Mouse (Mus musculus): ENCODE data around the gene Rdh9. TPM values are rescaled to one million over a fixed set of nuclear protein-coding genes. Genes with fewer than 3 reads are reported as not detected.

Rdh9 gene
- polyA plus RNA-seq (2012; ENCODE audit: insufficient read depth, insufficient read length, missing spikeins): 0.60 TPM in 1 of 2 replicates, not detected in the other

- H3K27ac ChIP-seq (ENCODE audit: insufficient read depth, low read depth, low read length): no peak within 1 kb of the TSS
Measured at GRCm38 (mm10) chr10:127776011-127776410, at the start of gene Rdh9. Rdh9 (plus strand) TSS chr10:127776386.

GRCm38 (mm10) chr10:127728437-127728836 lies 47.7 kb upstream of the Rdh9 start:
- no peak overlapping the region for H3K4me3 ChIP-seq (ENCODE audit: insufficient read depth, low read length)
- TF ChIP-seq POLR2A (IDR thresholded peaks at IDR 0.05; ENCODE audit: borderline replicate concordance, low read depth, low read length) (no peak), CTCF (IDR thresholded peaks at IDR 0.05; ENCODE audit: low read depth, low read length) (no peak)
- H3K4me1 ChIP-seq (ENCODE audit: control insufficient read depth, insufficient read depth, low read length): peaks cover 6% of the 10 kb centered on the region; the same call in 1 of the 2 replicates
- H3K27ac ChIP-seq (ENCODE audit: insufficient read depth, low read depth, low read length): no peak overlapping the region

More at GRCm38 (mm10) chr10:127776011-127776410, at the start of gene Rdh9:
- TF ChIP-seq CTCF (IDR thresholded peaks at IDR 0.05; ENCODE audit: low read depth, low read length): no peak
- no peak for TF ChIP-seq POLR2A (IDR thresholded peaks at IDR 0.05; ENCODE audit: borderline replicate concordance, low read depth, low read length)
- Histone ChIP-seq H3K4me1 (ENCODE audit: control insufficient read depth, insufficient read depth, low read length) (no peaks in the 10 kb centered on the region), H3K4me3 (ENCODE audit: insufficient read depth, low read length) (no peak within 1 kb of the TSS)

- Histone ChIP-seq H3K4me3 (ENCODE audit: insufficient read depth, low read length) (no peak overlapping the region), H3K27ac (ENCODE audit: insufficient read depth, low read depth, low read length) (no peak overlapping the region), H3K4me1 (ENCODE audit: control insufficient read depth, insufficient read depth, low read length) (peaks cover 6% of the 10 kb centered on the region; the same call in 1 of the 2 replicates)
- TF ChIP-seq CTCF (IDR thresholded peaks at IDR 0.05; ENCODE audit: low read depth, low read length) (no peak), POLR2A (IDR thresholded peaks at IDR 0.05; ENCODE audit: borderline replicate concordance, low read depth, low read length) (no peak)
Measured at GRCm38 (mm10) chr10:127730285-127730932, 45.8 kb upstream of the Rdh9 start.

GRCm38 (mm10) chr10:127730933-127731310 lies 45.3 kb upstream of the Rdh9 start:
- Histone ChIP-seq H3K4me1 (ENCODE audit: control insufficient read depth, insufficient read depth, low read length) (peaks cover 6% of the 10 kb centered on the region; the same call in 1 of the 2 replicates), H3K4me3 (ENCODE audit: insufficient read depth, low read length) (no peak overlapping the region), H3K27ac (ENCODE audit: insufficient read depth, low read depth, low read length) (no peak overlapping the region)
- TF ChIP-seq POLR2A (IDR thresholded peaks at IDR 0.05; ENCODE audit: borderline replicate concordance, low read depth, low read length) (no peak), CTCF (IDR thresholded peaks at IDR 0.05; ENCODE audit: low read depth, low read length) (no peak)

DNA sequence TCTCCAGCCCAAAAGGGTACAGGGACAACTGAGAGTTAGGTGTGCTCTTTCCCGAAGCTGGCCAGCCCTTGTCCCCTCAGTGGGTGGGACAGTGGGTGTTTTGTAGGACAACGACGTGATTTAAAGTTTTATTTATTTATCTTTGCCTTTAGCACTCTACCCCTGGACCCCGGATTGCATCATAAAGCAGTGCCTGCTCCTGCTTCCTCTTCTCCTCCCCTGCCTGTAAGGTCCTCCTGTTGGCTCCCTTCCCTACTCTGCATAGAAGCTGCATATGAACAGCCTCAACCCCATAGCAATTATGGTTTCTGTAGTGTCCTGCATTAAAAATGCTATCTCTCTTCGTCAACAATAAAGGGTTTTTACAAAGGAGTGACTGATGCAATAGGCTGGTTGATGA lies 44.8 kb upstream of the Rdh9 start:
- TF ChIP-seq CTCF (IDR thresholded peaks at IDR 0.05; ENCODE audit: low read depth, low read length): no peak
- no peak for TF ChIP-seq POLR2A (IDR thresholded peaks at IDR 0.05; ENCODE audit: borderline replicate concordance, low read depth, low read length)
- Histone ChIP-seq H3K4me3 (ENCODE audit: insufficient read depth, low read length) (no peak overlapping the region), H3K4me1 (ENCODE audit: control insufficient read depth, insufficient read depth, low read length) (peaks cover 8% of the 10 kb centered on the region), H3K27ac (ENCODE audit: insufficient read depth, low read depth, low read length) (no peak overlapping the region)

GRCm38 (mm10) chr10:127734434-127734833 lies 41.8 kb upstream of the Rdh9 start:
- Histone ChIP-seq H3K27ac (ENCODE audit: insufficient read depth, low read depth, low read length) (no peak overlapping the region), H3K4me3 (ENCODE audit: insufficient read depth, low read length) (no peak overlapping the region), H3K4me1 (ENCODE audit: control insufficient read depth, insufficient read depth, low read length) (peaks cover 23% of the 10 kb centered on the region)
- no peak for TF ChIP-seq POLR2A (IDR thresholded peaks at IDR 0.05; ENCODE audit: borderline replicate concordance, low read depth, low read length)
- peak; percentile 33; the same call in 1 of the 2 replicates for TF ChIP-seq CTCF (IDR thresholded peaks at IDR 0.05; ENCODE audit: low read depth, low read length)

- TF ChIP-seq POLR2A (IDR thresholded peaks at IDR 0.05; ENCODE audit: borderline replicate concordance, low read depth, low read length) (no peak), CTCF (IDR thresholded peaks at IDR 0.05; ENCODE audit: low read depth, low read length) (no peak)
- Histone ChIP-seq H3K27ac (ENCODE audit: insufficient read depth, low read depth, low read length) (no peak overlapping the region), H3K4me3 (ENCODE audit: insufficient read depth, low read length) (no peak overlapping the region), H3K4me1 (ENCODE audit: control insufficient read depth, insufficient read depth, low read length) (peaks cover 22% of the 10 kb centered on the region)
Measured at GRCm38 (mm10) chr10:127736266-127736665, 39.9 kb upstream of the Rdh9 start.

DNA sequence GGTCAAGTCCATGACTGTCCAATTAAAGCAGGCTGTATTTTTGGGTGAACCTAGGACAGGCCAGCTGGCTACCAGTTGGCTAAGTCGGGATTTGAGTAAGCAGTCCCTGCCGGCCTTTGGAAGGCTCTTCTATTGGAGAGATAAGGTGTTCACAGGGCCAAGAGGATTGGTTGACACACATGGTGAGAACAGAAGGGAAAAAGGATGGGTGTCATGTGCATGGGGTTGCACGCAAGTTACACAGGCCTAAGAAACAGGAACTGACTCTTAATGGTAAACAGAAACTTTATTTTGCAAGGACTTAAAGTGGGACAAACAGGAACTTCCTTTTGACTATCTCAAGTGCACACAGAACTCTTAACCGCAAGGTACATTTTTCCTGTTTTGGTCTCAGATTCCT lies 39.3 kb upstream of the Rdh9 start:
- H3K4me1 ChIP-seq (ENCODE audit: control insufficient read depth, insufficient read depth, low read length): peaks cover 19% of the 10 kb centered on the region
- no peak for TF ChIP-seq CTCF (IDR thresholded peaks at IDR 0.05; ENCODE audit: low read depth, low read length)
- no peak for TF ChIP-seq POLR2A (IDR thresholded peaks at IDR 0.05; ENCODE audit: borderline replicate concordance, low read depth, low read length)
- H3K27ac ChIP-seq (ENCODE audit: insufficient read depth, low read depth, low read length): peak overlapping the region; percentile 68
- H3K4me3 ChIP-seq (ENCODE audit: insufficient read depth, low read length): no peak overlapping the region

GRCm38 (mm10) chr10:127737552-127737951 lies 38.6 kb upstream of the Rdh9 start:
- no peak overlapping the region for H3K4me3 ChIP-seq (ENCODE audit: insufficient read depth, low read length)
- H3K4me1 ChIP-seq (ENCODE audit: control insufficient read depth, insufficient read depth, low read length): peaks cover 19% of the 10 kb centered on the region
- H3K27ac ChIP-seq (ENCODE audit: insufficient read depth, low read depth, low read length): peak overlapping the region; percentile 68
- TF ChIP-seq CTCF (IDR thresholded peaks at IDR 0.05; ENCODE audit: low read depth, low read length) (0 out of 2 replicates have a peak, but pooled peaks have one; percentile 2), POLR2A (IDR thresholded peaks at IDR 0.05; ENCODE audit: borderline replicate concordance, low read depth, low read length) (no peak)

- H3K27ac ChIP-seq (ENCODE audit: insufficient read depth, low read depth, low read length): no peak overlapping the region
- H3K4me3 ChIP-seq (ENCODE audit: insufficient read depth, low read length): no peak overlapping the region
- H3K4me1 ChIP-seq (ENCODE audit: control insufficient read depth, insufficient read depth, low read length): peaks cover 19% of the 10 kb centered on the region
Measured at GRCm38 (mm10) chr10:127738151-127738882, 37.9 kb upstream of the Rdh9 start.

More at GRCm38 (mm10) chr10:127738151-127738882, 37.9 kb upstream of the Rdh9 start:
- TF ChIP-seq CTCF (IDR thresholded peaks at IDR 0.05; ENCODE audit: low read depth, low read length): peak; percentile 32; the same call in 1 of the 2 replicates
- no peak for TF ChIP-seq POLR2A (IDR thresholded peaks at IDR 0.05; ENCODE audit: borderline replicate concordance, low read depth, low read length)
